Mouse (Mus musculus): ENCODE data around the gene Mymx.

The Mymx gene

DNA sequence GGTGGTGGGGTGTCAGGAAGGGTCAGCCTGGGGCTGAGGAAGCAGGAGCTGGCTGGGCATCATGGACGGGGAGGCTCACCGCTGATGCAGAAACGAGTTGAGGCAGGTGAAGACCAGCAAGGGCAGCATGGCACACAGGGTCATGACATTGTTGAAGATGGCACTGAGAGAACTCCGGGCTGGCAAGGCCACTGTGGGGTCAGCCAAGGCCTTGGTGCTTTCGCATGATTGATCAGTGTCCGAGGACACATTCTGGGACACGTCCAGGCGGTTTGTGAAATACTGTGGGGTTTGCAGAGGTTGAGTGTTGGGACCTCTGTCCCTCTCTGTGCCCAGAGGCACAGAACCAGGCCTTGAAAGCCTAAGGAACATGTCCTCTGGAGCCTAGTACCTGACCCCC, 12.1 kb downstream of the Mymx start:
- DNase-seq (ENCODE audit: extremely low spot score, low spot score) = no peak

DNA sequence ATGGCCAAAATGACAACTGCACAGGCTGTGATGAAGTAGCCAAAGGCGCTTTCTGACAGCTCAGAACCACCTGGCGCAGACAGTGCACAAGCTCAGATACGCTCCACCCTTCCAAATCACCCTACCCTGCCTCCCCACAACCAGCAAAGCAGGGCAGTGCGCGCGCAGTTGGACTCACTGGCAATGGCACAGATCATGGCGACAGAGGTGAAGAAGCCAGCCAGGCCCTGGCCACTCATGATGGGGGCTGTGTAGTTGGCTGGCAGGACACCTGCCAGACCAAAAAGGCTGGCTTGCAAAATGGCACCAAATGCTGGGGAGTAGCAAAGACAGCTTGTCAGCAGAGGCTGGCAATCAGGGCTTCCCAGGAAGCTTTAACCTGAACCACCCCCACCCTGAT, 12.7 kb downstream of the Mymx start:
- DNase-seq (ENCODE audit: extremely low spot score, low spot score) = no peak

DNA sequence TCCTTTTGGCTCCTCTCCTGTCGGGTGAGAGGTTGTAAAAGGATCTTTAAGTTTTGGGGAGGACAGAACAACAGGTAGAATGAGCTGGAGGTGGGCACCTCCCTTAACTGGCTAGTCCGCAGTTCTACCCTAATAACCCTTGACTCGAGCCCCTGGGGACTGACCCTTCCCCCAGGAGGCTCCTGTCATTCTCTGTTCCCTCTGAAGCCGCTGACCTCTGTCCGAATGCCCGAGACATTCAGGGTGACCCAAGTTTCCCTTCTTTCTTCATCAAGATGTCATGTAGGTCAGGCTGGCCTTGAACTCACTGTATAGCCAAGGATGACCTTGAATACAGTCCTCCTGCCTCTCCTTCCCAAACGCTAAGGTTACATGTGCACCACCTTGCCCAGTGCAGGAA, 13.5 kb downstream of the Mymx start:
- no peak for DNase-seq (ENCODE audit: extremely low spot score, low spot score)

DNA sequence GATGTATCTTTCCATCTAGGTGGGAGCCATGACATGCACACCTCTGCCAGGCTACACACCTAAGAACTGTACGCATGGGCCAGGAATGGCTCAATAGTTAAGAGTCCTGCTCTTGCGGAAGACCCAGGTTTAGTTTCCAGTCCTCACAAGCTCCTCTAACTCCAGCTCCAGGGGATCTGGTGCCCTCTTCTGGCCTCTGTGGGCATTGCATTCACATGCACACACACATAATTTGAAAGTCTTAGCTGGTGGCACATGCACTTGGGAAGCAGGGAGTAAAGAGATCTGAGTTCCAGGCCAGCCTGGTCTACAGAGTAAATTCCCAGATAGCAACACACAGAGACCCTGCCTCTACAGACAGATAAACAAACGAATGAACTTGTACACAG, 15.5 kb downstream of the Mymx start:
- DNase-seq (ENCODE audit: extremely low spot score, low spot score) = no peak

DNA sequence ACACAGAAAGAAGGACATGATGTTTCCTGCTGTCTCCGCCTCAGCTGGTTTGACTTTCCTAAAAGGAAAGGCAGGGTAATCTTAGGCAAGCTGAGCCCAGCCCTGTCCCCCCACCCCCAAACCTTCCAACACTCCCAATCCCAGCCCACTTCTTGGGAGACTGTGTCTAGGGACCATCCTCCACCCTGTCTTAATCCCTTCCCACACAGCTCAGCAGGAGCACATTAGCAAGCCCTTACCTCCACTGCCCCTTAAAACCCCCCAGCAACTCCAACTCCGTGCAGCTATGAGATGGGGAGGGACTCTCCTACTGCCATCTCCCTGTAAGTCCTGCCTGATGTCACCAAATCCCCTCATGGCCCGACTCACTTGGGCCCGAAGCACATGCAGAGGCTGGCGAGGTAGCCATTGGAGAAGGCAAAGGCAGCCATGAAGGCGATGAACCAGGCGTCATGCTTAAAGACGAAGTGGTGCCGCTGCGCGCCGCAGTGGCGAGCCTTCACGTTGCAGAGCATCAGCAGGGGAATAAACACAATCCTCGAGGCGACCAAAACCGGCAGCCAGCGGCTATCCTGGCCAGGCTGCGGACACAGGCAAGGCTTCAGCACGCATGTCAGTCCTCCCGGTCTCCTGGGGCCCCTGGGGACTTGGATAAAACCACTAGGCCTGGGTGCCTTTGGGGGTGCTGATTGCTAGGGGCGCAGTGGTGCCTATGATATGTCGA, 16.0 kb downstream of the Mymx start:
- DNase-seq (ENCODE audit: extremely low spot score, low spot score) = no peak

DNA sequence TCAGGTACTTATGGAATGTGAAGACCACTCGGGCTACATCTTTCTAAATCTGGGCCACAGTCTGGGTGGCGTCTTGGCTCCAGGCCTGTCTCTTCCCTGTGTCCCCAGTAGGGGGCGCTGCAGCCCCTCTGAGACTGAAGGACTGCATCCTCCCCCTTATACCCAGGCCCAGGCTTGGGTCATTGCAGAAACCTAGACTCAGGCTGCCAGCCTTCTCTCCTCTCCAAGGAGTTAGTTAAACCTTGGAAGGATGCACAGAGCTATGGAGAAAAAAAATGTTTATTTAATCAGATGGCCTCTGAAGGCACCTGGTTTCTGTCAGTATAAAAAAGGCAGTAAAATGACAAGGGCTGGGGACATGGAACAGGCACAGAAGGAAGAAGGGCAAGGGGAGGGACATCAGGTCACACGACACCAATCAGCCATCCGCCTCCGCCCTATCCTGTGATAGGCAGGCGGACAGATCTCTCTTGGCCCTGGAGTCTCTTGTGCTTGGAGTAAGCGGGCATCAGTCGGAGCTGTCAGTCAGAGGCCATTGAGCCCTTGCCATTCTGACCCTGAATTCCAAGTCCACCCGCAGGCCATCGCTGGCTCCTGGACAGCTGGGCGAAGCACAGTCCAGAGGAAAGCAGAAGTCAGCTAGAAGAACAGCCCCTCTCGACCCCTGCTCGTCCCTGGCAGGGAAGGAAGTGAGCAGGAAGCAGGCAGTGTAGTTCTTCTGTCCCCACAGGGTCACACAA, 16.8 kb downstream of the Mymx start:
- peak; percentile 86 for DNase-seq (ENCODE audit: extremely low spot score, low spot score)

DNA sequence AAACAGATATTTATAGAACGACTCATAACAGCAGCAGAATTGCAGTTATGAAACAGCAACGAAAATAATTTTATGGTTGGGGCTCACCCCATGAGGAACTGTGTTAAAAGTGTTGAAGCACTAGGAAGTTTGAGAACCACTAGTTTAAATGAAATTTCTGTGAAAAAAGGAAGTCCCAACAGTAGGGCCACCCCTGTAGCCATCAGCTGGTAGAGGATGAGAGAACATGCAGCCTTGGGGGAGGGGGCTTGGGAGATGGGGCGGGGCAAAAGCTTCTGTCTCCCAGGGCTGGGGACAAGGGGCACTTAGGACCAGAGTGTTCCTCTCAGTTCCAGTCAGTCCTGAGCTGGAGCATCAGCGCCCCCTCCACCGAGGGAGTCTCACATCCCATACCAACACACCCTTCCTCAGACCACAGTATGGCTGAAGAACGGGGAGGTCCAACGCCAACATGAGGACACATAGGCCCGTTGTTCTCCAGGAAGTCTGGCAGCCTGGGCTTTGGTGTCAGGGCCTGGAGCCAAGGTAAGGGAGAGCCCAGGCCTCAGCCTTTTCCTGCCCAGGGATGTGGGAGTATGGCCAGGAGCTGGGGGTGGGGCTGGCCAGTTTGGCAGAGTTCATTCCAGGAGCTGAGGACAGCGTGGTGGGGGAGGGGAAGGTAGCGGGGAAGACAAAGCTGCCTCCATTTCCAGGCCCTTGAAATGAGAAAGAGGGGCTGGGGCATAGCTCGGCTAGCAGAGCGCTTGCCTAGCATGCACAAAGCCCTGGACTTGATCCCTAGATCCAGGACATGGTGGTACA, 17.6 kb downstream of the Mymx start:
- DNase-seq (ENCODE audit: extremely low spot score, low spot score) = no peak

DNA sequence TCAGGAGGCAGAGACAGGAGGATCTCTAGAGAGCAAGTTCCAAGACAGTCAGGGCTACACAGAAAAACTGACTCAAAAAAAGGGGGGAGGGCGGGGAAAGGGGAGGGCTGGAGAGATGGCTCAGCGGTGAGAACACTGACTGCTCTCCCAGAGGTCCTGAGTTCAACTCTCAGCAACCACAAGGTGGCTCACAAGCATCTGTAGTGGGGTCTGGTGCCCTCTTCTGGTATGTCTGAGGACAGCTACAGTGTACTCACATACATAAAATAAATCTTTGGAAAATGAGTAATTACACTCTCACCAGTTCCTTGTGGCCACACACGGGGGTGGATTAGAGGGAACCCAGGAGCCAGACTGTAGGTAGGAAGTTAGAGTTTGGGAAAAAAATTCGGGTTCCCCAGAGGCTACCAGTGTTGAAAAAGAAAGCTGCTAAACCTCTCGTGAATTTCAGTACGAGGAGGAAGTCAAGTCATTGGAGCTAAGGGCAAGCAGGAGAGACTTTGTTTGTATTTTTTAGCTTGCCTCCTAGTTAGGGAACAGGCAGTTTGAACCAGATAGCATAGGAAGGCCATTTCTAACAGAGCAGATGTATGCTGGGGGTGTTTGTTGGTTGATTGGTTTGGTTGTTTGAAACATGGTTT, 19.1 kb downstream of the Mymx start:
- no peak for DNase-seq (ENCODE audit: extremely low spot score, low spot score)

DNA sequence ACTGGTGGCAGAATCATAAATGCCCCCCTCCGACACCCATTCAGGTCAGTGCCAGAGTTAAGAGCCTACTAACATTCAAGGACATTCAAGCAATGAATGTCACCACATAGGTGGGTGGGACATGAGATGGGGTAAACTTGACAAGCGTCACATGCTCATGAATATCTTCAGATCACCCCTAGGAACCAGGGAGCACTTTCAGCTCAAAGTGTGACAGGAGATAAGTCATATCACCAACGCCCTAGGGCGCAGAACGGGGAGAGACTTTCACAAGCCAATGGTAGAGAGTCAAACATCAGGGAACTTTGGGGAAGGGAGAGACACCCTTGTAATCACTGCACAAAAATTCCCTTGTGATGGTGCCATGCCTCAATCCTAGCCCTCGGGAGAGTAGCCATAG, 19.7 kb downstream of the Mymx start:
- DNase-seq (ENCODE audit: extremely low spot score, low spot score) = no peak

DNA sequence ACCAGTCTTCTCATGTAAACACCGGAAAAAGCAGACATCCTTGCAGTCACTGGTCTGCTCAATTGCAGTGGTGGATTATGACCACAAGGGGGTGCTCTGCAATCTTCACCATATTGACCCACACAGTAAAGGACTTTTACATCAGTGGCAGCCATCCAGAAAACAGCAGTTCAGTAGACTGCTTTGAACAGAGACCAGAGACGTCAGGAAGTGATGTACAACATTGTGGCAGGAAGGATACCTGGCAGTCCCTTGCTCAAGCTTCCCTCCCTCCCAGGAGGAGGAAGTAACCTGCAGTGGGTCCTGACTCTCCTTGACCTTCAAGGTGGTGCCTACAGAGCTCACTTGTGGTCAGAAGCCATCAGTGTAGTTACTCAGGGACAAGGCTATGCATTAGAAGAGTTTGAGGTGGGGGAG, 20.3 kb downstream of the Mymx start:
- DNase-seq (ENCODE audit: extremely low spot score, low spot score) = peak; percentile 69

DNA sequence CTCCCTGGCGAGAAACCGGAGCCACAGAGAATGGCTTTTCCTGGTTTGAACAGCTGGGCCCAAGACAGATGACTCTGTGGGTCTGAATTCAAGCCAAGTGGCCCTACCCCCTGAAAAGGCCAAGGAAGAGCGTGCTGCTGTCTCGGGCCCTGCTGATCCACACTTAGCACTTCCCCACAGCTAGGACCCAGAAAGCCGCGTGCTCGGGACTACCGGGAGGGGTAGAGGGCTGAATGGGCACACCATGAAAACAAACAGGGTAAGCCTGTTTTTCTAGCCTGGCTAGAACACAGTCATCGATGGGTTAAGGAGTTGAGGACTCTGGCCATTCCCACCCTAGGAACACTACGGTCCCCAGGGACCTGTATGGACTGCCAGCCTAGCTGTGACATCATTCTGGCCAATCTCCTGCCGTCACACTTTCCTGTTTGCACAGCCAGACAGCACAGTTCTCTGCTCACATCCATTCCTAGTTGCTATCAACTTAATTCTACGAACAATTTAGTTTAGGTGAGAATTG, 20.9 kb downstream of the Mymx start:
- DNase-seq (ENCODE audit: extremely low spot score, low spot score) = no peak

DNA sequence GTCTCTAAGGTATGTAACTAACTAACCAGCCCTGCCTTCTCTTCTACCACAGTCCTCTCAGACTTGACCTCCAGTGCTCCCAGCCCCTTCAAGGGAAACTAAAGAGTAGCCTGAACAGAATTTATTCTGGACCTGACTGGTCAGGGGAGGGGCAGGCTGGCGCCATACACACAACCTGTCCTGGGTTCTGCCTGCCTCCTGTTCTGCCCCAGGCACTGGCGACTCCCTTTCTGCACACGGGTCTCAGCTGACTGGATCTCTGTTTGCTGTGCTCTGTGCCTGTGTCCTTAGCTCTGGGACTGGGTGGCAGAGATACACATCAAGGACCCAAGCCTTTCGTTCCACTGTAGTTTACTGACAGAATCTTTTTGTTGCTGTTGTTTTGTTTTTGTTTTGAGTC, 22.3 kb downstream of the Mymx start:
- DNase-seq (ENCODE audit: extremely low spot score, low spot score) = no peak

DNA sequence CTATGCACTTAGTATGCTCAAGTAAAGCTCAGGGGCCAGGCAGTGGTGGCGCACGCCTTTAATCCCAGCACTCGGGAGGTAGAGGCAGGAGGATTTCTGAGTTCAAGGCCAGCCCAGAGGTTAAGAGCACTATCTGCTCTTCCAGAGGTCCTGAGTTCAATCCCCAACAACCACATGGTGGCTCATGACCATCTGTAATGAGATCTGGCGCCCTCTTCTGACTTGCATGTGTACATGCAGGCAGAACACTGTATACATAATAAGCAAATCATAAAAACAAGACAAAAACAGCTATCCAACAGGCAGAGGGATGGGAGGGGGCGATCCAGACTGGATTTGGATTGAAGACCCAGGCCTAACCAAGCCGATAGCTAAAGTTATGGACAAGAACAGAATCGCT, 23.1 kb downstream of the Mymx start:
- no peak for DNase-seq (ENCODE audit: extremely low spot score, low spot score)

DNA sequence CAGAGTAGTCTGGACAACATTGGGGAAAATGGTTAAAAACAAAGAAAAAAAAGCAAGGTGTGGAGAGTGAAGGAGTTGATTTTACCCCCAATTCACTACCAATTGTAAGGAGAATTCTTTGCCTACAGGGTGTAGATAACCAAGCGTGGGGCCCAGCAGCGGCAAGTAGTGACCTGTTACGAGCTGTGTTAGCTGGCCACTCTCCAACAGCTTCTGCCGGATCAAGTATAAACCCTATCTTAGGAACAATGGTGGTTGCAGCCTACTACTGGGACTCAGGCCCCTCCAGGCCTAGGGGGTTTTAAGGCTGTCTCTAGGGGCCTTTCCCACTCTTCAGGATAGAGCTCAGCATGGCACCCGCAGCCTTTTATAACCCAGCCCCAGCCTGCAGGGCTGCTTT, 23.7 kb downstream of the Mymx start:
- DNase-seq (ENCODE audit: extremely low spot score, low spot score) = no peak

DNA sequence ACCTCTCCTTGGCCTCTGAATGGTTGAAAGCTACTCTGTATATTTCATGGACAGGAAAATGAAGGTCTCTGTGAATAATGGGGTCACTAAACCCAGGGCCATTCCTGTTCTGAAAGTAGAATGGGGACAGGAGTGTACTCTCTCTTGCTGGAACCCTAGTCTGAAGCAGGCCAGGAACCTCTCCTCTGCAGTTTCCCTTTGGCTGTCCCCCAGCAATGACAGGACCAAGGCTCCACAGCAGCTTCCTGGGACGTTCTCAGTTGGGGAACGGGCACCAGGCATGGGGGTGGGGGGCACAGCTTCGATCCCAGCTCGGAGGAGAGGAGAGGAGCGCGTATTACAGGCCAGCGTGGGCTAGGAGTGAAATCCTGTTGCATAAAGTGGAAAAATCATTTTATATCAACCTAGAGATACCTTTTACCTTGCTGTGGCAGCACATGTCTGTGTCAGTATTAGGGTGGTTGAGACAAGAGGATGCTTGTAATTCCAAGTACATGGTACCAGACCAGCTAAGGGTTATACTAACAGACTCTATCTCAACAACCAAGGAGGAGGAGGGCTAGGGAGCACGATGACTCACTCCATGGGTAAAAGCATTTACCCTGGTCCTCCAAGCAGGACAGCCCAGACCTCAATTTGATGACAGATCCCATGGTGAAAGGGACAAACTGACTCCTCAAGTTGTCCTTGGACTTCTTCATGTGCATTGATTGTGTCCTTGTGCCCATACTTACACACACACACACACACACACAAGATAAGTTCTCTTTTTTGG, 26.6 kb downstream of the Mymx start:
- no peak for DNase-seq (ENCODE audit: extremely low spot score, low spot score)

DNA sequence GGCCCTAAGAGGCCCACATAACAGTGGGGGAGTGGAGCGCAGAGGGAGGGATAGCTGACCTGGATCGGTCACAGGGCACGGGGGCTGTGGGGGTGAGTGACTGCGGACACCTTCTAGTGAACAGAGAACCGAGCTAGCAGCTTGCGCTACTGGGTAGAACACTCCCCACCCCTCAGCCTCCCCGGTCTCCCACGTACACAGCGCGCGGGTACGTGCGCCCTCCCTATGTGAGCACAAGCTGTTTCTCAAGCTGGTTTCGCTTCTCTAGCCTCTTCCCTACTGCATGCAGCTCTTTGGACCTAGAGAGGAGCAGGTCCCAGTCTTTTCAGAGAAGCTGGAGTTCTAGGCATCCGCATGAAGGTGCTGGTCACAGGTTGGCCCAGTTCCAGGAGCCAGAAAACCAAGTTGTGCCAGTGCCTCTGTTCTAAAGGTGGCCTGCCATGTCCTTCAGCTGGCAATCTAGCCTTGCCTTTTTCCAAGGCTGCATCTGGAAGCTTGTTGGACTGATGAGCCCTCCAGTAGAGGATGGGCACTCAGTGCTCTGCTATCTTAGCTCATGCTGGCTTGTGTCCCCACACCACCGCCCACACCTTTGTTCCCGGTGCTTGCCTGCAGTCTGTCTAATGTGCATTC, 27.7 kb downstream of the Mymx start:
- peak; percentile 74 for DNase-seq (ENCODE audit: extremely low spot score, low spot score)

DNA sequence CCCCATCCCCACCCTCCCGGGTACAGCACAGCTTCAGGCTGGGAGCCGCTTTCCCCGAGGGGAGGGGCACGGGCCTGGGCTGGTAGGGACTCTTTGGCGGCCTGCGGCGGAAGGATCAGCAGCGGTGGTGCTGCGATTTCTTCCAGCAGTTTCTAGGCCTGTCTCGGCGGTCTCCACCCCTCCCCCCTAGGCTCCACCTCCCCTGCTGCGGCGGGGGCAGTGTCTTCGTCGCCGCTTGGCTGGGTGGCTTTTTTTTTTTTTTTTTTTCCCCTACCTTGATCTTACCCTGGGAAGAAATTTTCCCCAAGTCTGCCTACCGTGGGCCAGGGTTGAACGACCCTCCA, 28.1 kb downstream of the Mymx start:
- peak; percentile 97 for DNase-seq (ENCODE audit: extremely low spot score, low spot score)

DNA sequence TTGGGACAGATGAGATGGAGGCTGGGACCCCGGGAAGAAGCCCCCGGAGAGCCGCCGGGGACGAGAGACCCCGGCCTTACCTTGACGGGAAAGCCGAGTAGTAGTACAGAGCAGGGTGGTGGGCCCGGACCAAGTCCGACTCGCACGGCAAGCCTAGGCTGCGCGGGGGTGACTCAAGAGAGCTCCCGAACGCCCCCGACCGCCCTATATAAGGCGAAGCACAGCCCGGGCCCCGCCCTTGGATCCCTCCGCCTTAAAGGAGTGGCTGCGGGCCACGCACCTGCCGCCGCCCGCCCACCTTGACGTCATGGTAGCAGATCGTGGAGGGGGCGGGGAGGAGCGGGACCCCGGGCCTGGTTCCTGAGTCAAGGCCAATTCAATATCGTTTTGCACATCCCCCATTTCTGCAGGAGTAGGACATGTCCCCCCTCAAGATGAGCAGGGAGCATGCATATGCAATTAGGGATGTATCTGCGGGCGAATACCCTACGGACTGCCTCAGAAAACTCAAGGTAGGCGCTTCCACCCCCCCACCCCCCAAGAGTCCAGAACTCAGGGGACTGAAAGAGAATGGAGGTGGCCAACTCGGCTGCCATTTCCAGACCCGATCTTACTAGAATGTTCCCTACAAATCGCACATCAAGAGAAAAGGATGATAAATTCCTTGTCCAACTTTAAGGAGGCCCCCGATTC, 28.7 kb downstream of the Mymx start, which contains the start of gene Hsp90ab1:
Hsp90ab1 (minus strand) TSS at position 185 of the 693 bp plus-strand sequence.
- DNase-seq (ENCODE audit: extremely low spot score, low spot score) = peak; percentile 100
